Mouse (Mus musculus): ENCODE measurements at regions not wholly inside any gene's neighbourhood (a gene's known extent, or its start where the extent isn't known, plus 50 kb on each side); places are given as distances from the start of the nearest gene placed in this dataset.

- DNase-seq = peak; percentile 10
Measured at GRCm38 (mm10) chr12:19387706-19388105, 566.6 kb upstream of the Gm21863 start.

All from layer of hippocampus, adult 9-11 months (tissue).